Mouse (Mus musculus): ENCODE data around the gene Nfib. TPM values are rescaled to one million over a fixed set of nuclear protein-coding genes. Genes with fewer than 3 reads are reported as not detected.

Gene Nfib
- polyA plus RNA-seq, 1 experiment = 7.7 TPM

DNA sequence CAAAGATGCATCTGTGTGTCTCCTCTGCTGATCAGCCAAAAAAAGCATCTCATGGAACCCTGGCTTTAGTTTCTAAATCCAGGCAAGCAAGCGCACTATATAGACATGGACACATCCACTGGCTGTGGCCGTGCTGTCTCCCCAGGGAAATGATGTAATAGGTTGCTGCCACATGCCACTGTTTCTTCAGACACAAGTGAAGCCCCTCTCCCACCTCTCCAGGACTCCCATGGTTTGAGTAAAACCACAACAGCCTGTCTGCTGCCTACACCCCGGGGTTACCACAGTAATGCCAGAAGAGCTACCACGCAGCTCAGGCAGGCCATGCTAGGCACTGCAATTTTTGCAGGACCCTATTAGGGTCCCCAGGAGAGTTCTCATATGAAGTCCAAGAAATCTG, 101.0 kb downstream of the Nfib start:
- TF ChIP-seq MYOD1 (IDR thresholded peaks at IDR 0.05; ENCODE audit: control insufficient read depth in 1 of 3, insufficient read length in 2 of 3, low read depth in 2 of 3) = peak in 2 of 3 experiments; percentile 18 to 44
- no peak for TF ChIP-seq E2F4 (IDR thresholded peaks at IDR 0.05; ENCODE audit: insufficient read depth)
- TF ChIP-seq MYOG (IDR thresholded peaks at IDR 0.05; ENCODE audit: control insufficient read depth in 1 of 3, insufficient read depth in 1 of 3, insufficient read length in 2 of 3, low read depth in 2 of 3) = peak in 1 of 3 experiments; percentile 30
- Histone ChIP-seq H3K27me3 (ENCODE audit: control insufficient read depth, insufficient read depth, insufficient read length) (no peaks in the 10 kb centered on the region), H3K79me2 (ENCODE audit: control insufficient read depth, insufficient read depth) (no peaks in the 10 kb centered on the region), H3K4me2 (ENCODE audit: low read depth) (peak overlapping the region; percentile 31), H3K36me3 (ENCODE audit: control insufficient read depth, insufficient read depth) (no peaks in the 10 kb centered on the region), H3ac (ENCODE audit: control insufficient read depth, insufficient read length) (no peak overlapping the region), H3K4me3 (no peak overlapping the region)

DNA sequence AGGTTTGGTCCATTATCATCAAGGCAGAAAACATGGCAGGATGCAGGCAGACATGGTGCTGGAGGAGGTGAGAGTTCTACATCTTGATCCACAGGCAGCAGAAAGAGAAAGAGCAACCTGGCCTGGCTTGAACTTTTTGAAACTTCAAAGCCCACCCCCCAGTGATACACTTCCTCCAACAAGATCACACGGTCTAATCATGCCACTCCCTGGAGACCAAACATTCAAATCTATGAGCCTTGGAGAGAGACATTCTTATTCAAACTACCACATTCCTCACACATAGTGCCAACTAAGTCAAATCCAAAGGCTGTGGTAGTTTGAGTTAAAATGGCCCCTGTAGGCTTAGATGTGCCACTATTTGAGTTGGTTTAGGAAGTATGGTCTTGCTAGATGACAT, 104.9 kb downstream of the Nfib start:
- no peak overlapping the region for H3ac ChIP-seq (ENCODE audit: control insufficient read depth, insufficient read length)
- no peaks in the 10 kb centered on the region for H3K27me3 ChIP-seq (ENCODE audit: control insufficient read depth, insufficient read depth, insufficient read length)
- H3K36me3 ChIP-seq (ENCODE audit: control insufficient read depth, insufficient read depth) = no peaks in the 10 kb centered on the region
- no peaks in the 10 kb centered on the region for H3K79me2 ChIP-seq (ENCODE audit: control insufficient read depth, insufficient read depth)
- TF ChIP-seq TCF12 (IDR thresholded peaks at IDR 0.05; ENCODE audit: insufficient read depth, poor library complexity, severe bottlenecking) (no peak), SRF (IDR thresholded peaks at IDR 0.05; ENCODE audit: control insufficient read depth, insufficient read length, low read depth) (no peak), REST (IDR thresholded peaks at IDR 0.05; ENCODE audit: insufficient read depth, insufficient read length) (no peak), POLR2A (IDR thresholded peaks at IDR 0.05; ENCODE audit: insufficient read length, low read depth) (no peak), MAX (IDR thresholded peaks at IDR 0.05; ENCODE audit: low read depth) (no peak)
- H3K4me3 ChIP-seq = no peak overlapping the region
- no peak overlapping the region for H3K4me2 ChIP-seq (ENCODE audit: low read depth)

DNA sequence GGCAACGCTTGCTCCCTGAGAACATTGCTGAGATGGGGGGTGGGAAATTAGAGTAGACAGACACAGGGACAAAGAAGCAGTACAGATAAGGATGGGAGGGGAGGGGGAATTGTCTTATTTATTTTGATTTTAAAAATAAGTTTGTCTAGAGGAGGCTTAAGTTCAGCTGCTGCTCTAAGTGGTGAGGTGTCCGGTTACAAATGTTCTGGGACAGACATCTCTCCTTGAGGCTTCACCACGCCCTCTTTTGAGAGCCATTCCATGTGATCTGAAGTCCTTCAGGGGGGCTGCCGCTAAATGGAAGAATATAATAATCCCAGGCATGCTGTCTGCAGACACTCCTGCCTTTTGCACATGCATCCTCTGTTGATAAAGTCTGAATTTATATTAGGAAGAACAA, 107.1 kb downstream of the Nfib start:
- Histone ChIP-seq H3K36me3 (ENCODE audit: control insufficient read depth, insufficient read depth) (no peaks in the 10 kb centered on the region), H3K27me3 (ENCODE audit: control insufficient read depth, insufficient read depth, insufficient read length) (no peaks in the 10 kb centered on the region), H3K4me2 (ENCODE audit: low read depth) (peak overlapping the region; percentile 54), H3K79me2 (ENCODE audit: control insufficient read depth, insufficient read depth) (no peaks in the 10 kb centered on the region), H3K4me3 (no peak overlapping the region), H3ac (ENCODE audit: control insufficient read depth, insufficient read length) (no peak overlapping the region)
- TF ChIP-seq MYOG (IDR thresholded peaks at IDR 0.05; ENCODE audit: control insufficient read depth in 1 of 3, insufficient read depth in 1 of 3, insufficient read length in 2 of 3, low read depth in 2 of 3) = peak in 1 of 3 experiments; percentile 70
- no peak for TF ChIP-seq CEBPB (IDR thresholded peaks at IDR 0.05; ENCODE audit: insufficient read depth, poor library complexity, severe bottlenecking)

DNA sequence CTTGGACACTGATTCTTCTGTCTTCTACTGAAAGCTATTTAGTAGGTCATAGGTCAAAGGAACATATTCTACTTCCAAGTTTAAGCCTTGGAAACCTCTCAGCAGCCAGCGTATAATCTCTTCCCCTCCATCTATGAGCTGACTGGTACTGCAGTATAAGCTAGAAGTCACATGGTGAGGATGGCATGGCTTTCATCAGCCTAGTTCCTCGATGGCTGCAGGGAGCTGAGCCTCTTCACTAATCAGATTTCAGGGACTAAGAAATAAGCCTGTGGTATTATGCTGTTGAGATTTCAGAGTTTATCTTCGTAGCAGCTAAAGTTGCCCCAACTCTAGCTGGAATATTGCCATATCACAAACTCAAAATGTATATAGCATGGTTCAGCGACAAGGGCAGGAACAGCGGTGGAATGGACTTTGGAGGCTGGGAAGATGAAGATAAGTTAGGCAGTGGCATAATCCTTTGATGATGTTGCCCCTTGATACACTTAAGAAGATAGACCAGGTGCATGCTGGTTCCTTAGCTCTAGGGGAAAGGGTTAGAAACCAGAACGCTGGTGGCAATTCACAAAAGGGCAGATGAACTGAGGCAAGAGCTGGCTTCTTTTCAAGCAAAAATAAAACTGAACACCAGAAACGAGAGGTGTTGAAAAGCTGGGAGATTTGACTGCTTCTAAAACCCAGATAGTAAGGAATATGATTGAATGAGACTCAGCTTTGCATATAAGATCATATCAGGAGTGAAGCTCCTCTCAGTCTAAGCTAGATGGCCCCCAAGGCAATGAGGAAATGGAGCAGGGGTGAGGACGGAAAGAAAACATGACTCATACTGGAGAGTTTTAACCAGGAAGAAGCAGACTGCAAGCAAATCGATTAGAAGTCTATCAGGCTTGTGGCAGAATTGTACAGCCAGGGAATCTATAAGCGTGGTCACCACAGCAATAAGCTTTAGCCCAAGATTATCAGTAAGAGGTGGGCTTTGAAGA, 111.6 kb downstream of the Nfib start:
- Histone ChIP-seq H3ac (ENCODE audit: control insufficient read depth, insufficient read length) (no peak overlapping the region), H3K4me2 (ENCODE audit: low read depth) (no peak overlapping the region), H3K27me3 (ENCODE audit: control insufficient read depth, insufficient read depth, insufficient read length) (no peaks in the 10 kb centered on the region), H3K79me2 (ENCODE audit: control insufficient read depth, insufficient read depth) (no peaks in the 10 kb centered on the region), H3K4me3 (no peak overlapping the region), H3K36me3 (ENCODE audit: control insufficient read depth, insufficient read depth) (no peaks in the 10 kb centered on the region)
- TF ChIP-seq MYOG (IDR thresholded peaks at IDR 0.05; ENCODE audit: control insufficient read depth in 1 of 3, insufficient read depth in 1 of 3, insufficient read length in 2 of 3, low read depth in 2 of 3) = no peak
- no peak for TF ChIP-seq MAX (IDR thresholded peaks at IDR 0.05; ENCODE audit: low read depth)
- TF ChIP-seq SRF (IDR thresholded peaks at IDR 0.05; ENCODE audit: control insufficient read depth, insufficient read length, low read depth) = no peak
- no peak for TF ChIP-seq POLR2AphosphoS2 (IDR thresholded peaks at IDR 0.05; ENCODE audit: insufficient read length, low read depth)
- no peak for TF ChIP-seq TCF3 (IDR thresholded peaks at IDR 0.05; ENCODE audit: insufficient read length, low read depth)
- TF ChIP-seq E2F4 (IDR thresholded peaks at IDR 0.05; ENCODE audit: insufficient read depth) = no peak
- TF ChIP-seq REST (IDR thresholded peaks at IDR 0.05; ENCODE audit: insufficient read depth, insufficient read length) = no peak
- TF ChIP-seq POLR2A (IDR thresholded peaks at IDR 0.05; ENCODE audit: insufficient read length, low read depth) = no peak
- TF ChIP-seq USF1 (IDR thresholded peaks at IDR 0.05; ENCODE audit: low read depth) = no peak

DNA sequence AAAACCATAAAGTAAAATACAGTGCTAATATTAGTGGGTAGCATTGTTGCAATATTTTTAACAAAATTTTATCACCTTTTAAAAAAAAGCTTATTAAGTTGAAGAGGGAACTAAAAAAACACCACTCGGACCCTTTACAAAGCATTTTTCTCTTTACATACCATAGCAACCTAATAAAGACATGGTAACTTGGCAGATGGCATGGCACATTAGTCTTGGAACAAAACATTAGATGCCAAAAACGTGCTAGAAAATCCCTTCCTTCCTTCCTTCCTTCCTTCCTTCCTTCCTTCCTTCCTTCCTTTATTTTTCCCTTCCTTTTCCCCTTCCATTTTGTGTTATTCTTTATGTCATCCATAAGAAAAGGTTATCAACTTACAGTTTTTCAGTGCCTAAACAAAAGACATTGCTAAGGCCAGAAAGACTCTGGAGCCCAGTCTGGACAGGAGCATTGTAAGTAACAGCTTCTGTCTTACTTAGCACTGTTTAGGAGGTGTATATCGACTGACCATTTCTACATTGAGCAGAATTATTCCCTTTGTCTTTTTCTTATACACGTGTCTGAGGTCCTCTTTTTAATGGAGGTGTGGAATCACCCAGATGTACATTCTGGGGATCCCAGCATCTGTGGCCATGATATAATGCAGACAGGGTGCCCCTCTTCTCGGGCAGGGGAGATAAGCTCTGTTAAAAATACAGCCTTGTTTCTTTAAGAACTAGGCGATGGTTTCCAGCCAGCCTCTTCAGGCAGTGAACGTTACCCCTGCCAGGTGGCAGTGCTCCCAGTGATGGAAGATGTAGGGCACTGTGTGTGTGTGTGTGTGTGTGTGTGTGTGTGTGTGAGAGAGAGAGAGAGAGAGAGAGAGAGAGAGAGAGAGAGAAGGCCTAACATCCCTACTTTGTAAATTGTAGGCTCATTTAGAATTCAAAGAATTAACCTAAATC, 113.2 kb downstream of the Nfib start:
- Histone ChIP-seq H3ac (ENCODE audit: control insufficient read depth, insufficient read length) (no peak overlapping the region), H3K4me2 (ENCODE audit: low read depth) (no peak overlapping the region), H3K79me2 (ENCODE audit: control insufficient read depth, insufficient read depth) (no peaks in the 10 kb centered on the region), H3K36me3 (ENCODE audit: control insufficient read depth, insufficient read depth) (no peaks in the 10 kb centered on the region), H3K4me3 (no peak overlapping the region), H3K27me3 (ENCODE audit: control insufficient read depth, insufficient read depth, insufficient read length) (no peaks in the 10 kb centered on the region)
- TF ChIP-seq USF1 (IDR thresholded peaks at IDR 0.05; ENCODE audit: low read depth) = no peak
- TF ChIP-seq MYOD1 (IDR thresholded peaks at IDR 0.05; ENCODE audit: control insufficient read depth in 1 of 3, insufficient read length in 2 of 3, low read depth in 2 of 3) = no peak
- TF ChIP-seq POLR2AphosphoS2 (IDR thresholded peaks at IDR 0.05; ENCODE audit: insufficient read length, low read depth) = no peak
- no peak for TF ChIP-seq SRF (IDR thresholded peaks at IDR 0.05; ENCODE audit: control insufficient read depth, insufficient read length, low read depth)
- TF ChIP-seq REST (IDR thresholded peaks at IDR 0.05; ENCODE audit: insufficient read depth, insufficient read length) = no peak
- no peak for TF ChIP-seq MAX (IDR thresholded peaks at IDR 0.05; ENCODE audit: low read depth)
- TF ChIP-seq MYOG (IDR thresholded peaks at IDR 0.05; ENCODE audit: control insufficient read depth in 1 of 3, insufficient read depth in 1 of 3, insufficient read length in 2 of 3, low read depth in 2 of 3) = no peak
- TF ChIP-seq TCF3 (IDR thresholded peaks at IDR 0.05; ENCODE audit: insufficient read length, low read depth) = no peak
- TF ChIP-seq E2F4 (IDR thresholded peaks at IDR 0.05; ENCODE audit: insufficient read depth) = no peak
- no peak for TF ChIP-seq CEBPB (IDR thresholded peaks at IDR 0.05; ENCODE audit: insufficient read depth, poor library complexity, severe bottlenecking)
- TF ChIP-seq POLR2A (IDR thresholded peaks at IDR 0.05; ENCODE audit: insufficient read length, low read depth) = no peak
- no peak for TF ChIP-seq TCF12 (IDR thresholded peaks at IDR 0.05; ENCODE audit: insufficient read depth, poor library complexity, severe bottlenecking)

All from myocyte (in vitro differentiated cells).